Mouse (Mus musculus) Patski (cell line): Measurements from ENCODE around the gene Sec23b. TPM values are rescaled to one million over a fixed set of nuclear protein-coding genes. Genes with fewer than 3 reads are reported as not detected.
A peak's percentile ranks its signal among the peaks of the same experiment; 100 is the strongest.
"Not testable (repeated sequence)": the region's sequence is repeated elsewhere in the genome, so short reads cannot be mapped to it uniquely, and the experiment has no call there.

Experiments used
- ATAC-seq: fragments of 100-300 bp; one replicate; pipeline ENCODE4 v1.8.0; 2021
- CTCF ChIA-PET: fragments of 350-600 bp; sonication (Branson Sonifier 250); formaldehyde crosslinking; loops from one replicate; lab custom pipeline; 2022; ENCODE audit warnings: inconsistent platforms; lab: Charles Lee
- POLR2A ChIA-PET: fragments of 350-600 bp; sonication (Branson Sonifier 250); formaldehyde crosslinking; loops from one replicate; lab custom pipeline; 2022; ENCODE audit warnings: antibody characterized with exemption, inconsistent platforms; lab: Charles Lee
- DNase-seq: peaks from one replicate; pipeline ENCODE4 v3.0.0-alpha.2; 2011; ENCODE audit warnings: low read depth, low spot score
- H3K27me3 ChIP-seq: fragments of 371-371 bp; one replicate; pipeline ENCODE4 v1.5.1; 2021
- CTCF ChIP-seq: fragments of 100-300 bp; IDR thresholded peaks from one replicate; pipeline ENCODE4 v1.5.1; 2021
- in situ Hi-C: fragments of 300-500 bp; cut with MboI; formaldehyde crosslinking; loops from 3 replicates; pipeline ENCODE4 v1.11.1; 2018; ENCODE audit warnings: low pct_unique_long_range_greater_than_20kb, mixed read lengths
- polyA plus RNA-seq: library from polyadenylated mRNA; unstranded; gene quantifications from one replicate; pipeline ENCODE4 v1.2.3, GENCODE M21; 2021

The Sec23b gene
- polyA plus RNA-seq, 1 experiment from 2014 or later = 117 TPM

DNA sequence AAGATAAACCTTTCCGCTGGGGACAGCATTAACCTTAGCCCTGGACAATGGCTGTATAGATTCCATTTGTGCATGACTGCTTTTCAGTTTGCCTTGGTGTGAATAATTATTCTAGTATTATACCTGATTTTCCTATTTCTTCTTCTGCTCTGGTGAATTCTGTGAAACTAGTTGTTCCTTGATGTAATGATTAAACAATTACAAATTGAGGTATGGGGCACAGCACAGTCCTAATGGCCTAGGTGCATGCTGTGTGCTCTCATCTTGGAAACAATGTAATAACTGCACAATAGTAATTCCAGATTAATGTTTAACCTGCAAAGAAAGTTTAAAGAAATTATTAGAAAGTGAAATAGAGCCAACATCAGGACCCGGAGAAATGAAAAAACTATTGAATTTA lies 11.0 kb upstream of the Sec23b start:
- in situ Hi-C loops = no loop called here
- CTCF ChIA-PET = no interaction called here
- ATAC-seq (peak; percentile 41), DNase-seq (no peak)
- no peaks in the 10 kb centered on the region for H3K27me3 ChIP-seq
- TF ChIP-seq CTCF = no peak
- POLR2A ChIA-PET = no interaction called here

DNA sequence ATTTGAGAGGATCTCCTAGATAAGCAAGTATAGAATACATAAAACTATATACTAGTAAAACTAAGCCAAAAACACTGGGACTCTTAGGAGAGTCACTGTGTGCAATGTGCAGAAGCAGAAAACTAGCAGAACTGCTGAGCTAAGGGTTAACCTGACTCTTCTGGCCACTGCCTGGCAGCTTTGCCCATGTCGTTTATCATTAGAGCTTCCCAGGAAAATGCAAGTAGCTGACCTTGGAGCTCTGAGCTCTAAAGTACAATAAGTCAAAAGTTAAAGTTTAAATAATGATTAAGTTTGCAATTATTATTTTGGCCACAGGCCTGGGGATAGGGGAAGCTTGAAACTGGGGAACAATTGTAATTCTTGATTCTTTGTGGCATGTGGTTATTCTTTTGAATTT lies 10.5 kb upstream of the Sec23b start:
- TF ChIP-seq CTCF = no peak
- H3K27me3 ChIP-seq = no peaks in the 10 kb centered on the region
- ChIA-PET CTCF (no interaction called here), POLR2A (no interaction called here)
- in situ Hi-C loops = no loop called here
- peak; percentile 47 for DNase-seq
- ATAC-seq = no peak

DNA sequence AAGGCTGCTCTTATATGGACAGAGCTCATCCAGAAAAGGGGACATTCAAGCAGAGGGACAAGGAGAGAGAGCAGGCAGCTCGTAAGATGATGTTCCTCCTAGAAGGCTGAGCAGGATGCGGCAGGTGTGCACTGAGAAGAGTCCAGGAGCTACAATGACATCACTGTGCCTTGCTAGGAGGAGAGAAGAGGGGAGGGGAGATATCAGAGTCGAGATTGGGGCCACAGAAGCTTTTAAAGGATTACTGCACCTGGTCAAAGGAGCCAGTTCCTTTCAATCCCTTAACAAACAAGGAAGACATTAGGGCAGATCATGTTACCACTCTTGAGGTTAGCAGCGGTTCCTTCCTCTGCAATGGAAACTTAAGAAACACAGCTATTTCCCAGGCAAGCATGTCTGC lies 8.5 kb upstream of the Sec23b start:
- H3K27me3 ChIP-seq = no peaks in the 10 kb centered on the region
- CTCF ChIA-PET = interaction anchor here (0.8 to 1.1 kb wide), 2 partner anchors 14 to 26 kb away, joined by 3 read pairs; no protein-coding TSS in a partner anchor
- no peak for TF ChIP-seq CTCF

DNA sequence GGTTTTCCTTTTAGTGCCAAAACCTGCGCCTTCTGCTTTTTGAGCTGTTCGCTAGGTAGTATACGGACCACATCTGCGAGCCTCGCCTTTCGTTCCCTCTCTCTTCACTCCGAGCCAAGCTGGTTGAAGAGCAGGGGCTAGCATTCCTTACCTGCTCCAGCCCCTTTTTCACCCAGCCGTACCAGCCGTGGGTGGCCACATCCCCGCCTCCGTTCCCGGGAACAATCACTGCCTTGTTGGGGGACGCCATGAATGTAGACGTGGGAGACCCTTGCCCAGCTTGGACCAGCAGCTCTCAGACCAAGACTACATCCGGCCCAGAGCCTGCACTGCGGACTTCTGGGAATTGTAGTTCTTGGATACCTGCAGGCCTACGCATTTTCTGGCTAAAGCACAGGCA lies 5.5 kb upstream of the Sec23b start, which contains the start of gene Rbbp9:
Rbbp9 (minus strand) TSS at position 341 of the 400 bp plus-strand sequence.
- TF ChIP-seq CTCF = no peak
- ATAC-seq (peak; percentile 79), DNase-seq (no peak)
- no peaks in the 10 kb centered on the region for H3K27me3 ChIP-seq
- in situ Hi-C loops = no loop called here
- ChIA-PET CTCF (no interaction called here), POLR2A (interaction anchor here (0.8 to 1.9 kb wide), 2 partner anchors 11 to 92 kb away, joined by 3 to 4 read pairs; no protein-coding TSS in a partner anchor)

More for the DNA sequence above, 8.5 kb upstream of the Sec23b start:
- in situ Hi-C loops = no loop called here
- POLR2A ChIA-PET = interaction anchor here (0.8 kb wide), 1 partner anchor 9 kb away, joined by 3 read pairs; the partner anchor contains the start of gene Sec23b
- DNase-seq (no peak), ATAC-seq (no peak)

DNA sequence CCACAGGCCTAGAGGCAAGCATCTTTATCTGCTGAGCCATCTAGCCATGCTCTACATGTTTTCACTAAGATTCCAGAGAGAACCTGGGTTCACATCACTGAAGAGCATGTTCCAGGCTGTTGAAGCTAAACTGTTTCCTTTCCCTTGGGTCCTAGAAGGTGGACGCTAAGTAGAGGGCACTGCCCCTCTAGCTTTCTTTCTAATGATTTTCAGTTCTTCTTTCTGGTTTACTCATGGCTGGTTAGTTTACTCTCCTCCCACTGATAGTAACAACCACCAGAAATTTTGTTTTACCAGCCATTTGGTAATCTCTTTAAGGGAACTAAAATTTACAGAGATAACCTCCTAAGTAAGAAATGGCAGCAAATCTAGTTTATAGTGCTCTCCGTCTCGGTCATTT lies 2.1 kb upstream of the Sec23b start:
- ChIA-PET CTCF (no interaction called here), POLR2A (interaction anchor here (0.6 kb wide), 1 partner anchor 394 kb away, joined by 4 read pairs; no protein-coding TSS in a partner anchor)
- ATAC-seq (no peak), DNase-seq (no peak)
- in situ Hi-C loops = no loop called here
- TF ChIP-seq CTCF = no peak
- H3K27me3 ChIP-seq = no peaks in the 10 kb centered on the region

DNA sequence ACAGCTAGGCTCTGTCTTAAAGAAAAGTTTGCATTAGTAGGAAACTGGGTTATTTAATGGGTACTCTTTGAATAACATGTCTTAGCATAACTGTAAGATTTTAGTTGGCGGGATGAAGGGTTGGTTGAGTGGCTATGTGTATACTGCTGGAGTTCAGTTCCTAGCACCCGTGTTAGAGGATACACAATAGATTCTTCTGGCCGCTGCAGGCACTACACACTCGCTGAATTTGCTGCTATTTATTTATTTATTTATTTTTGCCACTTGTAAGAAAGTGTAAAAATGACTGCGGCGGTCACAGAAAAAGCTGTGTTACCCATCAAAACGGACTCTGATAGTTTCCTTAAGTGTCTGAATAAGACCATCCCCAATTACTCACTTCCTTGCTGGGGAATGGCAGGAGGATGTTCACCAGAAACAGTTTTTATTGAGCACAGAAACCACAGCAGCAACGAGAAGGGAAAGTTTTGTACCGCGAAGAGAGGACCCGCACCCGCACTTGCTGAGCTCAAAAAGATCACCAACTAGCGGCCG lies 676 bp upstream of the Sec23b start:
- DNase-seq = no peak
- ATAC-seq = peak; percentile 18
- no peaks in the 10 kb centered on the region for H3K27me3 ChIP-seq
- ChIA-PET CTCF (no interaction called here), POLR2A (interaction anchor here (0.5 kb wide), 1 partner anchor 19 kb away, joined by 6 read pairs; no protein-coding TSS in a partner anchor)
- no peak for TF ChIP-seq CTCF
- in situ Hi-C loops = no loop called here

DNA sequence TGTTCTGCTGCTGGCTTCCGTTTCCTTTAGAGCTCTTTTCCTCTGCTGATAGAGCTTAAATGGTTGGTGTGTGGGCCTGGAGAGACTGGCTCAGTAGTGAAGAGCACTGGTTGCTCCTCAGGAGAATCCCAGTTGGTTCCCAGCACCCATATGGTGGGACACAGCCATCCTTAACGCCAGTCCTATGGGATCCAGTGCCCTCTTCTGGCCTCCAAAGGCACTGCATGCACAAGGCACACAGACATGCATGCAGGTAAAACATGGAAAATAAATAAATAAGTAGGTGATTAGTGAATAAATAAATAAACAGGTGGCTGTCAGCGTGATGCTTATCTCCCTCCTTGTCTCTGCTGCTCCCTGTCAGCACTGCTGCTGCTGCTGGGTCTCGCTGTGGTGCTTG lies 32.7 kb downstream of the Sec23b start:
- in situ Hi-C loops = loop anchor here (25.0 kb wide), 1 partner anchor 1324 kb away; the partner anchor contains the start of gene Naa20
- ATAC-seq (no peak), DNase-seq (no peak)
- H3K27me3 ChIP-seq = no peaks in the 10 kb centered on the region
- ChIA-PET CTCF (interaction anchor here (0.7 to 1.4 kb wide), 2 partner anchors 9 to 13 kb away, joined by 3 to 4 read pairs; no protein-coding TSS in a partner anchor), POLR2A (no interaction called here)
- peak; percentile 54 for TF ChIP-seq CTCF

DNA sequence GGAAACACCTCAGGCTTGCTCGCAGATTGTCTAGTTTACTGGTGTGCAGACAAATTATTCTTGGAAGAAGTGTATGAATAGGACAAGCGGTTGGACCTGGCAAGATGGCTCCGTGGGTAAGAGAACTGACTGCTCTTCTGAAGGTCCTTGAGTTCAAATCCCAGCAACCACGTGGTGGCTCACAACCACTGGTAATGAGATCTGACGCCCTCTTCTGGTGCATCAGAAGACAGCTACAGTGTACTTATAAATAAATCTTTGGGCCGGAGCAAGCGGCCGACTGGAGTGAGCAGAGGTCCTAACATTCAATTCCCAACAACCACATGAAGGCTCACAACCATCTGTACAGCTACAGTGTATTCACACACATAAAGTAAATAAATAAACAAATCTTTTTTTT lies 37.0 kb downstream of the Sec23b start:
- DNase-seq, POLR2A ChIA-PET, CTCF ChIA-PET, H3K27me3 ChIP-seq, ATAC-seq: not testable (repeated sequence)
- in situ Hi-C loops = loop anchor here (25.0 kb wide), 1 partner anchor 1319 kb away; the partner anchor contains the start of gene Naa20
- peak; percentile 34 for TF ChIP-seq CTCF

DNA sequence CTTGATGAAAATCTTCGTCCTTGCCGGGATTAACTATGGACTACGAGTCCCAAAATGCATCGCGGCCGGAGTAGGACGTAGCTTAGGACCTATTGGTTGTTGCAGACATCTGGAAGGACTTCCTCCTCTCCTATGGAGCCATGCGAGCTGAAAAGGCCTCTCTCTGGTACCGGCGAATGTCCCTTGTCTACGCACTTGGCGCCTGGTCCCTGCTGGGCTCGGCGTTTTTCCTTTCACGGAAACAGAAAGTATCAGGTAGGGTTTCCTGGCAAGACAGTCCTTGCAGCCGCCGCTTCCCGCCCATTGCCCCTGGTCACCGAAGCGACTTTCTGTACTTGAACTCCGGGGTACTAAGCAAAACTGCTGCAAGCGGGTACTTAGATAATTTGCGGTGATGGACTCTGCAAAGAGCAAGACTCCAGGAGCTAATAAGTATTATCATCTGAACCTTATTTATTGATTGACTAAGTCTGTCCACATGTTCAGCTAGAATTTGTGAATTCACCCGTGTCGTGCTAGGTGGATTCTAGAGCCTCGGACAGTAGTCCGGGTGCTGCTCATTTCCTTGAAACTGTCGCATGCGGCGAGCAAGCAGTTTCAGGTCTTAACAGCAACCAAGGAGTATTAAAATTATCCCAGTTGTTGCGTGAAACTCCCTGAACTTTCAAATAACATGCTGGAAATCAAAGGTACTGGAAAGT lies 38.1 kb downstream of the Sec23b start, which contains the start of gene Smim26:
Smim26 (plus strand) TSS at position 104 of the 701 bp plus-strand sequence.
- H3K27me3 ChIP-seq = no peaks in the 10 kb centered on the region
- ATAC-seq (peak; percentile 98), DNase-seq (no peak)
- TF ChIP-seq CTCF = no peak
- in situ Hi-C loops = loop anchor here (25.0 kb wide), 1 partner anchor 1318 kb away; the partner anchor contains the start of gene Naa20
- ChIA-PET POLR2A (no interaction called here), CTCF (no interaction called here)

DNA sequence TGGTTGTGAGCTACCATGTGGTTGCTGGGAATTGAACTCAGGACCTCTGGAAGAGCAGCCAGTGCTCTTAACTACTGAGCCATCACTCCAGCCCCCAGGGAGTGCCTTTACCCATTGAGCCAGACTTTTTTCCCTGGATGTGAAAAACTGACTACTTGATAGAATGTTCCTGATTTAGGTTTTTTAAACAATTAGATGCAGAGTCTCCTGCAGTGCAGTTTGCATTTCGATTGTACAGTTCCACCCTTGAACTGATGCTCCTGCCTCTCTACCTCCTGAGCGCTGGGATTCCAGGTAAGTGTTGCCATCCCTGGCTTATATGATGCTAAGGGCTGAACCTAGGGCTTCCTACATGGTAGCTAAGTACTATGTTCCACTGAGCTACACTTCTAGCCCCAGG lies 42.0 kb downstream of the Sec23b start:
- in situ Hi-C loops = loop anchor here (25.0 kb wide), 1 partner anchor 1314 kb away; the partner anchor contains the start of gene Naa20
- ChIA-PET CTCF (no interaction called here), POLR2A (no interaction called here)
- ATAC-seq (no peak), DNase-seq (no peak)
- no peak for TF ChIP-seq CTCF
- no peaks in the 10 kb centered on the region for H3K27me3 ChIP-seq
